Mouse (Mus musculus) CH12.LX (cell line): ENCODE data around the gene Gas7.

ENCODE experiments used
- CTCF ChIP-seq, 2 experiments: IDR thresholded peaks in 1 of 2; conservative IDR thresholded peaks in 1 of 2; 2 replicates each; pipeline ENCODE4 v1.5.1; 2011 to 2012; ENCODE audit warnings: low read depth in 2 of 2, low read length in 2 of 2, improper control_type of control experiment in 1 of 2, inconsistent platforms in 1 of 2, mild to moderate bottlenecking in 1 of 2, moderate library complexity in 1 of 2
- EP300 ChIP-seq: IDR thresholded peaks from 2 replicates; pipeline ENCODE4 v1.6.1; 2011; ENCODE audit warnings: low read length, improper control_type of control experiment
- ETS1 ChIP-seq: conservative IDR thresholded peaks from 2 replicates; pipeline ENCODE4 v1.6.1; 2012; ENCODE audit warnings: low read depth, mild to moderate bottlenecking, inconsistent platforms, low read length, improper control_type of control experiment, moderate library complexity
- POLR2AphosphoS2 ChIP-seq: IDR thresholded peaks from 2 replicates; pipeline ENCODE4 v1.6.1; 2011; ENCODE audit warnings: low read depth, low read length, improper control_type of control experiment
- TBP ChIP-seq: conservative IDR thresholded peaks from 2 replicates; pipeline ENCODE4 v1.6.1; 2011; ENCODE audit warnings: low read depth, low read length, improper control_type of control experiment
- TCF12 ChIP-seq: IDR thresholded peaks from 2 replicates; pipeline ENCODE4 v1.6.1; 2014; ENCODE audit warnings: low read depth, mild to moderate bottlenecking, inconsistent platforms, low read length, improper control_type of control experiment
- UBTF ChIP-seq: IDR thresholded peaks from 2 replicates; pipeline ENCODE4 v1.6.1; 2012; ENCODE audit warnings: low read depth, mild to moderate bottlenecking, inconsistent platforms, low read length, improper control_type of control experiment, moderate library complexity
- USF1 ChIP-seq: IDR thresholded peaks from 2 replicates; pipeline ENCODE4 v1.6.1; 2014; ENCODE audit warnings: low read depth, mild to moderate bottlenecking, inconsistent platforms, low read length, improper control_type of control experiment
- USF2 ChIP-seq: conservative IDR thresholded peaks from 2 replicates; pipeline ENCODE4 v1.6.1; 2011; ENCODE audit warnings: low read depth, low read length, improper control_type of control experiment
- ZNF384 ChIP-seq: IDR thresholded peaks from 2 replicates; pipeline ENCODE4 v1.6.1; 2012; ENCODE audit warnings: low read depth, low read length, improper control_type of control experiment, inconsistent platforms

DNA sequence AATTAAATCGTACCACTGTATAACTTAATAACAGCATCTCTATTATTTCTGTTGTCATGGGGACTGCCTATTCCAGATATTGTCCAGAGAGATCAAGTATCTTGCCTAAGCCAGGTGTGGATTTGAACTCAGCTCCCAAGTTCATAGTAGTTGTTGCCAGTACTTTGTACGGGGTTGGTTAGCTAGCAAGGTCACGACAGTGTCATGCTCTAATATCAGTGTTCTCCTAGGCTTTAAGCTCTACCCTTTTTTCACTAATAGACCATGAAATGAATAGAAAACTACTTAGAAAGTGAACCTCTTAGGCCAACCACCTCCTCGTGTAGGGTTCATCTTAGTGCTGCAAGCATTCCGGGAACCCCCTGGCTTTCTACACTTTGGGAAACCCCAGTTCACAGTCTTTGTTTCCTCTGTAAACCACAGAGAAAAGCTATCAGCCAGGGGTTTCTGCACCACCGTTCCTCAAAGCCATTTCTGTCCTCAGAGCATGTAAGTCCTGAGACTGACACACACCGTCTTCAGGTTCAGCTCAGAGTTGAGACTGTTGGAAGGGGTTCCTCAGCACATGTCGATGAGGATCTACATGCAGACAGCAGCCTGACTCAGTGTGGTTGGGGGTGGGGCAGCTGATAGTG is 108.9 kb downstream of the Gas7 start:
- peak; percentile 81 for TF ChIP-seq EP300
- TF ChIP-seq CTCF (conservative IDR thresholded peaks at IDR 0.05 in 1 of 2, IDR thresholded peaks at IDR 0.05 in 1 of 2; ENCODE audit: low read depth in 2 of 2, low read length in 2 of 2) = no peak
- TF ChIP-seq POLR2AphosphoS2 = no peak
- TF ChIP-seq ZNF384 = 0 out of 2 replicates have a peak, but pooled peaks have one; percentile 19
- peak; percentile 65; the same call in 1 of the 2 replicates for TF ChIP-seq UBTF
- TF ChIP-seq USF1 = no peak
- peak; percentile 95 for TF ChIP-seq ETS1
- peak; percentile 47; the same call in 1 of the 2 replicates for TF ChIP-seq TBP
- TF ChIP-seq USF2 = no peak
- peak; percentile 91 for TF ChIP-seq TCF12
